Mouse (Mus musculus) limb, embryonic 11.5 days (tissue): ENCODE measurements around the gene Atp6v1c2. TPM values are rescaled to one million over a fixed set of nuclear protein-coding genes. Genes with fewer than 3 reads are reported as not detected.

Experiments used
- ATAC-seq: fragments of 200-750 bp; cut with Nextera tagmentation; 2 replicates; pipeline ENCODE4 v1.8.0; 2017; ENCODE audit warnings: low read depth; ENCODE audit not compliant: insufficient number of reproducible peaks, low FRiP score, low TSS enrichment
- DNase-seq: peaks from one replicate; pipeline ENCODE4 v3.0.0-alpha.2; 2015; ENCODE audit warnings: low spot score
- H3K27ac ChIP-seq: fragments of 300-500 bp; sonication (generic); replicated peaks from 2 replicates; pipeline ENCODE4 v1.5.1; 2014; ENCODE audit warnings: low read depth, mild to moderate bottlenecking, low read length
- H3K27me3 ChIP-seq: fragments of 300-500 bp; sonication (generic); 2 replicates; pipeline ENCODE4 v1.6.1; 2014; ENCODE audit warnings: mild to moderate bottlenecking, low read length, mixed read lengths; ENCODE audit not compliant: control insufficient read depth, insufficient read depth
- H3K36me3 ChIP-seq: fragments of 300-500 bp; sonication (generic); 2 replicates; pipeline ENCODE4 v1.6.1; 2014; ENCODE audit warnings: mild to moderate bottlenecking, low read length, moderate library complexity, mixed read lengths; ENCODE audit not compliant: control insufficient read depth, insufficient read depth
- H3K4me1 ChIP-seq: fragments of 300-500 bp; sonication (generic); 2 replicates; pipeline ENCODE4 v1.6.1; 2014; ENCODE audit warnings: low read length, mixed read lengths; ENCODE audit not compliant: control insufficient read depth, insufficient read depth
- H3K4me2 ChIP-seq: fragments of 300-500 bp; sonication (generic); 2 replicates; pipeline ENCODE4 v1.6.1; 2014; ENCODE audit warnings: low read depth, mild to moderate bottlenecking, moderate library complexity; ENCODE audit not compliant: severe bottlenecking
- H3K4me3 ChIP-seq: fragments of 300-500 bp; sonication (generic); 2 replicates; pipeline ENCODE4 v1.5.1; 2014; ENCODE audit warnings: low read depth, low read length
- H3K9ac ChIP-seq: fragments of 300-500 bp; sonication (generic); 2 replicates; pipeline ENCODE4 v1.6.1; 2014; ENCODE audit warnings: mild to moderate bottlenecking, low read length
- H3K9me3 ChIP-seq: fragments of 300-500 bp; sonication (generic); 2 replicates; pipeline ENCODE4 v1.6.1; 2016; ENCODE audit warnings: low read length; ENCODE audit not compliant: control insufficient read depth
- WGBS: fragments of 180-500 bp; shearing (Covaris S2); extraction: QIAGEN DNeasy Blood & Tissue Kit; methylation state at CpG from one replicate; pipeline ENCODE4 v1.1.7; 2014; 5-methylcytosine and 5-hydroxymethylcytosine counted together
- polyA plus RNA-seq: library from polyadenylated mRNA; unstranded; fragments of >200 nt; fragmentation: Nextera tagmentation; extraction: Ambion mirVana; gene quantifications from 2 replicates; pipeline ENCODE4 v1.2.1, GENCODE M21; 2014

The Atp6v1c2 gene
- polyA plus RNA-seq, 1 experiment from 2014 or later, result 0.23 TPM

DNA sequence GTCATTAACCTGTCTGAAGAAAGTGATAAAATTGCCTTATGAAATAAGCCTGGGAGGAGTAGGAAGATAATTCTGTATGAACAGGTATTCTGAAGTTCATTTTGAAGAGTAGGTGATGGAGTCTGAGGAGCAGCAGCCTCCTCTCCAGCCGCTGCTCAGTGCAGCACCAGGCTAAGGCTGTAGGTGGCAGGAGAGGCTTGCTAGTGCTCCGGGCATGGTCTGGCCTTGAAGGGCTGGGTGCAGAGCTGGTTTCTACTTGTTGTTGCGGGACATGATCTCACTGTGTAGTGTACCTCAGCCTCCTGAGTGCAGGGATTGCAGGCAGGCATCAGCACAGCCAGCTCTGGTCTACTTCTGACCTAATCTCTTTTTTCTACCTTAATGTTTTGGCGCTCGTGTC is 37.8 kb upstream of the Atp6v1c2 start:
- 78% methylated on average over 5 of the region's 5 CpGs for WGBS
- H3K9me3 ChIP-seq, result no peaks in the 10 kb centered on the region
- DNase-seq, result peak; percentile 55
- peaks cover 27% of the 10 kb centered on the region for H3K36me3 ChIP-seq
- no peaks in the 10 kb centered on the region for H3K4me1 ChIP-seq
- no peak overlapping the region for H3K9ac ChIP-seq
- no peak overlapping the region for H3K27ac ChIP-seq
- H3K4me3 ChIP-seq, result no peak overlapping the region
- no peak for ATAC-seq
- H3K27me3 ChIP-seq, result no peaks in the 10 kb centered on the region
- no peak overlapping the region for H3K4me2 ChIP-seq

DNA sequence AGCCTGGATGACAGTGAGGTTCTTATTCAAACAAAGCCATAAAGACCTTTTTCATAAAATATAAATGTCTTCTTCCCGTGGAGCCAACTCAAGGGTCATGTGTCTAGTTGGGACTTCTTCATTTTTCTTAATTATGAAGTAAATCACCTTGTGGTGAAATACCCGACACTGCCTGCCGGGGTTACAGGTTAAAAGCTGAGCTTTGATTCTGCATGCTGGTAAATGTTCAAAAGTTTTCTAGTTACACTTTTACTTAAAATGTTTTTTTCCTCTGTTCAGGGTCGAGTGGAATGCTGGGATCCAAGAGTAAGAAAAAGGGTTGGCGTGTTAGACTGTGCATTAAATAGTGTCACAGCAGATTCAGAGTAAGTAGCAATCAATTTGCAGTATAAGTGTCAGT is 33.2 kb upstream of the Atp6v1c2 start:
- WGBS, result 93% methylated on average over 5 of the region's 5 CpGs
- Histone ChIP-seq H3K4me3 (no peak overlapping the region), H3K9ac (no peak overlapping the region), H3K36me3 (peaks cover 14% of the 10 kb centered on the region), H3K27ac (no peak overlapping the region), H3K4me2 (no peak overlapping the region), H3K4me1 (no peaks in the 10 kb centered on the region), H3K27me3 (no peaks in the 10 kb centered on the region), H3K9me3 (no peaks in the 10 kb centered on the region)
- no peak for ATAC-seq
- DNase-seq, result no peak

DNA sequence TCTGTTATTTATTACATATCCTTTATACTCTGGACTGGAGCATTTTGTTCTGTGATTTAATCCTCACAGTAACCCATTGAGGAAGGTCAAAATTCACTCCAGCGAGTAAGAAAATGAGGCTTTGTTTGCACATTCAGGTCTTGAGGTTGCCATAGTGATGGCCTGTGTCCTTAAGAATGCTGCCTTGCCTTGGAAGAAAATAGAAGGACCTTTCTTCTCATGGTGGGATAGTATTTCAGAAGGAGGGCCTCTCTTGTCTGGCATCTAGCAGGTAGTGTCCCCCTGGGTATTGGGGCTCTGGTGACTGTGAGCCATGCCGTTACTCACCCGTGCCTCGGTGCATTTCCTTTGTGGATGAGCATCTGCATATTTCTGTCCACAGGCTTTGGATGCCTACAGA is 31.5 kb upstream of the Atp6v1c2 start:
- 89% methylated on average over 4 of the region's 4 CpGs for WGBS
- no peaks in the 10 kb centered on the region for H3K27me3 ChIP-seq

DNA sequence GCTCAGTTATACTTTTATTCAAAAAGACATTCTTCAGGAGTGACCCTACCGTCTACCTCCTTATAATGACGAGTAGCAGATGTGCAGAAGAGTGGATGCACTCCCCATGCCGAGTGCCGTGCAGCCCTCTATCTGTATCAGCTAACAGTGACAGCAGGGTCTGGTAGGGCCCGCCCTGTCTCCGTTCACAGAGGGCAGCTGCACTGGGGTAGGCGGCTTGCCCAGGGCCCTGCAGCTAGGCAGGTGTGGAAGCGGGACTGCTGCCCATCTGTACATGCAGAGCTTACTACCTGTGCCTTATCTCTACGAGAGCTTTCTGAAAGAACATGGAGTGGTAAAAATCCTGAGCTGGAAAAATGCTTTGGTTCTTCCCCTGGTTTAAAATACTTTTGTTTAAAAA is 30.9 kb upstream of the Atp6v1c2 start:
- 90% methylated on average over 9 of the region's 9 CpGs for WGBS
- Histone ChIP-seq H3K9ac (no peak overlapping the region), H3K9me3 (no peaks in the 10 kb centered on the region), H3K4me3 (no peak overlapping the region), H3K27me3 (no peaks in the 10 kb centered on the region), H3K36me3 (peaks cover 16% of the 10 kb centered on the region), H3K4me2 (no peak overlapping the region), H3K27ac (0 out of 2 replicates have a peak overlapping the region, but pooled peaks have one; percentile 22), H3K4me1 (no peaks in the 10 kb centered on the region)
- DNase-seq, result no peak
- ATAC-seq, result no peak

More for the DNA sequence above, 31.5 kb upstream of the Atp6v1c2 start:
- ATAC-seq (no peak), DNase-seq (no peak)
- Histone ChIP-seq H3K27ac (no peak overlapping the region), H3K9me3 (no peaks in the 10 kb centered on the region), H3K4me2 (no peak overlapping the region), H3K4me1 (no peaks in the 10 kb centered on the region), H3K4me3 (no peak overlapping the region), H3K36me3 (peaks cover 14% of the 10 kb centered on the region), H3K9ac (no peak overlapping the region)

DNA sequence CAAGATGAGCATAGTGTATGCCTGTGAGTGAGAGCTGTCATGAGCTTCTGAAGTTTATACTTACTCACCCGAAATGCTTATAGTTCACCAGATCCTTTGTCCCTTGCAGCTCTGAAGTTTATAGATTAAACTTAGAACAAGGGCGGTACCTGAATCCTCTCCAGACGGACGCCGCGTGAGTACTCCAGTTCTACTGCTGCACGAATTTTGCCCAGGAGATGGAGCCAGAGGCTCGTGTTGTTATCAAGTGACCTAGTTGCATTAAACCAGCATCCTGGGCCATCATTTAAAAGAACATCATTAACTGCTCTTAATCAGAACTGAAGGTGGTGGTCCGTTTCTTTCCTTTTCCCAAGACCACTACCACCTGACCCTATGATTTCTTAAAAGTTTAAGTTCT is 29.8 kb upstream of the Atp6v1c2 start:
- Histone ChIP-seq H3K27me3 (no peaks in the 10 kb centered on the region), H3K9ac (no peak overlapping the region), H3K4me2 (no peak overlapping the region), H3K27ac (no peak overlapping the region), H3K9me3 (no peaks in the 10 kb centered on the region), H3K36me3 (peaks cover 16% of the 10 kb centered on the region), H3K4me3 (no peak overlapping the region), H3K4me1 (no peaks in the 10 kb centered on the region)
- ATAC-seq (no peak), DNase-seq (no peak)
- 87% methylated on average over 9 of the region's 9 CpGs for WGBS

DNA sequence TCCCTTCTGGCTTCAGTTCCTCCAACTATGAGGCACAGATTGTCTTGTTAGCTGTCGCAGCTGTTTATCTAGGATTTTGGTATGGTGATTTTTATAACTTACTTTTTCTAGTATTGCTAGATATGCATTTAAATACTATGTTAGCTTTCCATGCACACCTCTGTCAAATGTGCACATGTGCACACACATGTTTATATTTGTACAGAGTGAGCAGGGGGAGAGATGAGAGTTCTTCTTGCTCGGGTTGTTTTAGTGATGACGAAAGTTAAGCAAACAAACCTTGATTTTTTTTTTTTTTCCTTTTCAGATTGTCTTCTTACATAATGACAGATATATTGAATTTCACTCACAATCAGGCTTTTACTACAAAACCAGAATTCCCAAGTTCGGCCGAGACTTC is 28.6 kb upstream of the Atp6v1c2 start:
- no peak for ATAC-seq
- Histone ChIP-seq H3K4me2 (no peak overlapping the region), H3K27me3 (no peaks in the 10 kb centered on the region), H3K27ac (no peak overlapping the region), H3K36me3 (peaks cover 10% of the 10 kb centered on the region; the same call in 1 of the 2 replicates), H3K9me3 (no peaks in the 10 kb centered on the region), H3K4me1 (no peaks in the 10 kb centered on the region), H3K9ac (no peak overlapping the region), H3K4me3 (no peak overlapping the region)
- DNase-seq, result no peak
- 96% methylated on average over 5 of the region's 5 CpGs for WGBS

DNA sequence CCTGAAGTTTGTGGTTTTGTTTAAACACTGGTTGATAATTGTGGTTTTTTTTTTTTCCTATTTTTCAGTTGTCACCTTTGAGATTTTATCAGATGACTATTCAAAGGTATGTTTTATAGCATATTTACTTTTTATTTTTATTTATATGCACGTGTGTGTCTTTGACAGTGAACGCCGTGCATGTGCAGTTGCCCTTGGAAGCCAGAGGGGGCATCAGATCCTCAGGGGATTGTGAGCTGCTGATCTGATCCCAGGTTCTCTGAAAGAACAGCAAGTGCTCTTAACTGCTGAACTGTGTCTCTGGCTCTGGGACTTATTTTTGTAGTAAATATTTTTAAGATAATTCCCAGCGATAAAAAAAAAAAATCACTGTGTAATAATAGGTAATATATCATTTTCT is 27.7 kb upstream of the Atp6v1c2 start:
- H3K9me3 ChIP-seq, result no peaks in the 10 kb centered on the region
- no peaks in the 10 kb centered on the region for H3K27me3 ChIP-seq
- ATAC-seq, result no peak
- peaks cover 4% of the 10 kb centered on the region; the same call in 1 of the 2 replicates for H3K36me3 ChIP-seq
- no peaks in the 10 kb centered on the region for H3K4me1 ChIP-seq
- DNase-seq, result no peak
- no peak overlapping the region for H3K9ac ChIP-seq
- no peak overlapping the region for H3K4me2 ChIP-seq
- H3K4me3 ChIP-seq, result no peak overlapping the region
- 91% methylated on average over 4 of the region's 4 CpGs for WGBS
- no peak overlapping the region for H3K27ac ChIP-seq

DNA sequence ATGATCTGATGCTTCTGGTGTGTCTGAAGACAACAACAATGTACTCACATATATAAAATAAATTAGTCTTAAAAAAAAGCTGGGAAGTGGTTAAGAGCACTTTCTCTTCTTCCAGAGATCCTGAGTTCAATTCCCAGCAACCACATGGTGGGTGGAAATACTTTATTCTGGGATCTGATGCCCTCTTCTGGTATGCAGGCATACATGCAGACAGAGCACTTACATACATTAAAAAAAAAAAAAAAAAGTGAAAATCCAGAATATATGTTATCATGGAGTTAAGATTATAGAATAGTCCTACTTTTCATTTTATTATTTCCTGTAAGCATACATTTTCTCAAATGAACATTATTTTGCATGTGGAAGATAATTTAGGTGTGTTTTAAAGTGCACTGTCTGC is 20.9 kb upstream of the Atp6v1c2 start:
- DNase-seq, result no peak

More for the DNA sequence above, 20.9 kb upstream of the Atp6v1c2 start:
- Histone ChIP-seq H3K9me3 (no peaks in the 10 kb centered on the region), H3K4me1 (peaks cover 7% of the 10 kb centered on the region; the same call in 1 of the 2 replicates), H3K27me3 (no peaks in the 10 kb centered on the region), H3K4me3 (no peak overlapping the region), H3K27ac (no peak overlapping the region), H3K9ac (no peak overlapping the region), H3K4me2 (no peak overlapping the region), H3K36me3 (peaks cover 2% of the 10 kb centered on the region; the same call in 1 of the 2 replicates)
- no peak for ATAC-seq
